Mouse (Mus musculus): ENCODE results near the gene Adam34. TPM values are rescaled to one million over a fixed set of nuclear protein-coding genes. Genes with fewer than 3 reads are reported as not detected.
"Not testable (repeated sequence)": the region's sequence is repeated elsewhere in the genome, so short reads cannot be mapped to it uniquely, and the experiment has no call there.

Adam34 gene
- not detected in 2 replicates for polyA plus RNA-seq (2015; fragmentation: Nextera tagmentation; extraction: Ambion mirVana)

GRCm38 (mm10) chr8:43709949-43710348, at the start of gene Adam34:
Adam34 (minus strand) TSS chr8:43710049.
- Histone ChIP-seq H3K4me1 (replicated peaks) (no peaks in the 10 kb centered on the region), H3K27me3 (no peaks in the 10 kb centered on the region), H3K4me2 (no peak within 1 kb of the TSS), H3K36me3 (no peaks in the 10 kb centered on the region), H3K9me3 (no peaks in the 10 kb centered on the region), H3K9ac (no peak within 1 kb of the TSS), H3K27ac (replicated peaks) (no peak within 1 kb of the TSS), H3K4me3 (no peak within 1 kb of the TSS)
- ATAC-seq (ENCODE audit: low FRiP score, low read depth), result no peak

DNA sequence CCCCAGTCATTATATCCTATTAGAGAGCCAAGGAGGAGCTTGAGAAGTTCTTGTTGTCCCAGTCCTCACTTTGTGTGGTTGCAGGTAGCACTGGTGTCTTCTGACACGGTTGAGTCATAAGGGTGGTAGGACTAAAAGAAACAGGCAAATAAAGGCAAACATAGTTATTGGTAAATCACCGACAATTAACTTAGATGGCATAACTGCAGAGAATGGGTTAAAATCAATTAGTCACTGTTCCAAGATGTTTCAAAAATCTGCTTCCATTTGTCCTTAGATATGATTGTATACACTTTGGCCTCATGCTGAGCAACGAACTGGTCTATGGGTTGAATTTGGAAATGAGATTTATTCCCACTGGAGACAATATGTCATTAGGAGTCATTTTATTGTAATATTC, 82.7 kb downstream of the Adam34 start, which contains the start of gene Gm5346:
TSS of gene Gm5346 (minus strand) at position 101 of the 400 bp plus-strand sequence.
- H3K4me1 ChIP-seq (replicated peaks), result no peaks in the 10 kb centered on the region
- no peak for ATAC-seq (ENCODE audit: low FRiP score, low read depth)

DNA sequence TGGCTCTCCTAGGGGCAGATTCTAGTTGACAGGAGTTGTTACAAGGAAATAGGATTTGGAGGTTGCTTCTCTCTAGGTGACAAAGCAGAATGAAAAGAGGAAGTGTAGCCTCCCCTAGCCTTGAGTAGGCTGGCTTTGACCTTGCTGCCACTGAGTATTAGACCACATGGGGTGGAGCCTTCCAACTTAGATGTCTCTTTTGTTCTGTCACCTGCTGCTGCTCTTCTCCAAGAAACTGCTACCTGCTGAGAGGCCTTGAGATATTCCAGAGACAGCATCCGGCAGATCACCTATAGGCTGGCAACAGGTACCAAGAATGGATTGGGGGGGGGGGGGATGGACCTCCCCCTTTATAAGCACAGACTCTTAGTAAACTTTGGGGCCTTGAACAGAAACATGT, 93.8 kb downstream of the Adam34 start:
- no peaks in the 10 kb centered on the region for H3K27me3 ChIP-seq
- 89% methylated on average over 1 of the region's 1 CpGs for WGBS

More for the DNA sequence above, 82.7 kb downstream of the Adam34 start, which contains the start of gene Gm5346:
- WGBS, result 93% methylated on average over 3 of the region's 3 CpGs
- no peak within 1 kb of the TSS for H3K4me3 ChIP-seq
- no peaks in the 10 kb centered on the region for H3K36me3 ChIP-seq
- H3K9me3 ChIP-seq, result no peaks in the 10 kb centered on the region
- no peak within 1 kb of the TSS for H3K9ac ChIP-seq
- no peaks in the 10 kb centered on the region for H3K27me3 ChIP-seq
- H3K4me2 ChIP-seq, result no peak within 1 kb of the TSS
- H3K27ac ChIP-seq (replicated peaks), result no peak within 1 kb of the TSS

GRCm38 (mm10) chr8:43603657-43604056, 106.2 kb downstream of the Adam34 start:
- H3K36me3 ChIP-seq; H3K4me2 ChIP-seq; H3K4me3 ChIP-seq; H3K9ac ChIP-seq; H3K27ac ChIP-seq (replicated peaks); H3K27me3 ChIP-seq; ATAC-seq (ENCODE audit: low FRiP score, low read depth); H3K9me3 ChIP-seq; H3K4me1 ChIP-seq (replicated peaks): not testable (repeated sequence)
- WGBS, result 85% methylated on average over 13 of the region's 13 CpGs

More for the DNA sequence above, 93.8 kb downstream of the Adam34 start:
- Histone ChIP-seq H3K36me3 (no peaks in the 10 kb centered on the region), H3K4me2 (no peak overlapping the region), H3K27ac (replicated peaks) (no peak overlapping the region), H3K9ac (no peak overlapping the region), H3K9me3 (no peaks in the 10 kb centered on the region), H3K4me3 (no peak overlapping the region), H3K4me1 (replicated peaks) (no peaks in the 10 kb centered on the region)
- ATAC-seq (ENCODE audit: low FRiP score, low read depth), result no peak

DNA sequence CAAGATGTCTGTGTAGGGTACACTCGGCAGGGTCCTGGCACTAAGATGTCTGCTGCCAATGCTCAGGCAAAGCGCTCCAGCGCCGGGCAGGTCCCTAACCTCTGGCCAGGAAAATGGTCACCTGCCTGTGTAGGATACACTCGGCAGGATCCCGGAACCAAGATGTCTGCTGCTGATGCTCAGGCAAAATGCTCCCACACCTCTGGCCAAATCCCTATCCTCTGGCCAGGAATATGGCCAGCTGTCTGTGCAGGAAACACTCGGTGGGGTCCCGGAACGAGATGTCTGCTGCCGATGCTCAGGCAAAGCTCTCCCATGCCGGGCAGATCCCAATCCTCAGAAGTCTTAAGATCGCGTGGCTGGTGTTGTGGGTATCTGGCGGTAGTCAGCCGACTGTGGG, 106.7 kb downstream of the Adam34 start:
- WGBS, result 96% methylated on average over 15 of the region's 15 CpGs

More for the DNA sequence above, 106.7 kb downstream of the Adam34 start:
- ATAC-seq (ENCODE audit: low FRiP score, low read depth); H3K9ac ChIP-seq; H3K27me3 ChIP-seq; H3K36me3 ChIP-seq; H3K4me2 ChIP-seq; H3K4me3 ChIP-seq; H3K27ac ChIP-seq (replicated peaks); H3K4me1 ChIP-seq (replicated peaks); H3K9me3 ChIP-seq: not testable (repeated sequence)

Other genes with a start within 250 kb of the Adam34 start
- not detected in 2 replicates for gene Adam26b, start 181.9 kb downstream of the Adam34 start, polyA plus RNA-seq (2015; fragmentation: Nextera tagmentation; extraction: Ambion mirVana)
- not detected in 2 replicates for gene Adam26a, start 133.3 kb downstream of the Adam34 start, polyA plus RNA-seq (2015; fragmentation: Nextera tagmentation; extraction: Ambion mirVana)
- gene Gm5346, start 82.8 kb downstream of the Adam34 start, polyA plus RNA-seq (2015; fragmentation: Nextera tagmentation; extraction: Ambion mirVana), result not detected in 2 replicates